Mouse (Mus musculus) heart, adult 11 months (tissue): Measurements from ENCODE around the gene Smarcad1.

ENCODE experiments used
- DNase-seq: peaks from one replicate; pipeline ENCODE4 v3.0.0; 2022

The Smarcad1 gene

DNA sequence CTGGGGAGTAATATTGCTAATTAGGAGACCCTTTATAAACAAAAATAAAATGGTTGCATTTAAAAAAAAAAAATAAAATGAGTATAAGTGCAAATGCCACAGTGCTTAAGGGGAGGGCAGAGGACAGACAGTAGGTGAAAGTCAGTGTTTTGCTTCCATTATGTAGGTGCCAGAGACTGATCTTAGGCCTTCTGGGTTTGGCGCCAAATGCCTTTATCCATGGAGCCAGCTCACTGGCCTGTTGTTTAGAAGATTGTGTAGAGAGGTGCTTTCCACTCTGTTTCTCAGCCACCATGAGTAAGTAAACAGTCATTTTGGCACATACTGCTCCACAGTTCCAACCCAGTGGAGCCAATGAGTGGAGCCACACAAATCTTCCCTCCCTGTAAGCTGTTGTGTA lies 75.2 kb downstream of the Smarcad1 start:
- DNase-seq: peak; percentile 11

DNA sequence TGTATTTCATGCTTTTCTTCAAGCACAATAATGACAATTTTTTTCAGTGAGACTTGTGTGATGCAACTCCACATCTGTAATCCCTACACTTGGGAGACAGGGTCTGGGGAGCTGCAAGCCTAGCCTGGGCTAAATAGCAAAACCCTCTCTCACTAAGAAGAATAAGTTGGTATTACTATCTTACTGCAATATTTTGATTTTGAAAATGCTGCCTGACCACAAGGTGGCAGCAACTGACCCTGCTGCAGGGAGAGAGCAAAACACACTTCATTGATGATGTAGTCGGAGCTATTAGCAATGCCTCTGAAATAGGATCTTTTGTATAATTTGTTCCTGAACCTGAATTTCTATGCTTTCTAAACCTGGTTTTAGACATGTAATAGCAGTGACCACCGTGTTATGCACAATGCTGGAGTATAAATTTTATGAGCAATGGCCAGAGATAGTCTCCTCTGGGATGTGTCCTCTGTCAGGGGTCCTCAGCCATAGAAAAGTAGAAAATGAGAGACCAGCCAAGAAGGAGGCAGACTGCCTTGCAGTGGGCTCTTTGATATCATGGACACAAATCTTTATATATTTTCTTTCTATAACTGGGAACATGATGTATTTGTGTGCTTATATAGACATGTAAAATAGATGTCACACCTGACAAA lies 83.8 kb downstream of the Smarcad1 start:
- DNase-seq: no peak

DNA sequence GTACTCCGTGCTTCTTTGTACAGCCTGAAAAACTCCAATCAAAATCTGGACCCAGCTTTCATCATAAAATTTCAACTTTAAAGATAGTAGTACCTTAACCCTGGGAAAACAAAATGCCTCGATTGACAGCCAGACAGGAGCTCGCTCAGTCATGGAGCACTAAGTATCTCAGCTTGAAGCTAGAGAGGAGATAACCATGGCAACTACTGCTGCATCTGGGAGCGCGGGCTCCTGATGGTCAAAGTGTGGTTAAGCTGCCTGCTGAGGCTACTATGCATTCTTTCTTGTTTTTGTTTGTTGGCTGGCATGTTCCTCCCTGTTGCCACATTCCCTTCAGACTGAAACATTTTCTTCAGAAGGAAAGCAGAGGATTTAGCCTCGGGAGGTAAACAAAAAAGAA lies 90.0 kb downstream of the Smarcad1 start:
- no peak for DNase-seq

DNA sequence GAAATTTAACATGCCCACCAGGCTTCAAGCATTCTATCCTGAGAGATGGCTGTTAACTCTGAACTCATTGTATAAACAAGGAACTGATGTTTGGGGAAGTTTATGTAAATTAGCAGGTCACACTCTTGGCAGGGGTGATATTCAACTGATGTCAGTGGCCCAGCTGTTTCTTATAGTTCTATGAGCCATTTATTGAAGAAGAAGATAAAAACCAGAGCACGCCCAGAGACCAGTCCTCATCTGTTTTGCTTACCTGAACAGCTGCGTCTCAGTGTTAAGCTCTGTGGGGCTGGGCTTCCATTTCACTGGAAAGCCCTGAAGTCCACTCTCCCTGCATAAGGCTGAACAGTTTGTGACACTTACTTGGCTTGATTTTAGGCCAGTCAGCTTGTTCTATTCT lies 95.4 kb downstream of the Smarcad1 start:
- peak; percentile 78 for DNase-seq

DNA sequence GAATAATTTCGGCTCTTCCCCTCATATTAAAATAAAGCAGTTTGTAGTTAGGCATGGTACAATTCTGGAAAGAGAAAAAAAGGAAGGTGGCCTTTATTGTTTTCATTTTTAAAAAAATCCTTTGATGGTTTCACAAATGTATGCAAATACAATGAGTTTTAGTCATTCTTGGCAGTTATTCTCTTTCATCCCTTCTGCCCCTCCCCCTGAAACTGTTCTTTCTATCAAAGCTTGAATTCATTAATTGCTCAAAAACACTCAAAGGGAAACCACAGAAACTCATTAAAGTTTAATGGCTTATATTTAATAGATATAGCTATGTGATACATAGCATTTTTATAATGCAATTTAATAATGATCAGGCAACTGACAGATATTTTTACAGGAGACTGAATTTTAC lies 95.9 kb downstream of the Smarcad1 start:
- no peak for DNase-seq

DNA sequence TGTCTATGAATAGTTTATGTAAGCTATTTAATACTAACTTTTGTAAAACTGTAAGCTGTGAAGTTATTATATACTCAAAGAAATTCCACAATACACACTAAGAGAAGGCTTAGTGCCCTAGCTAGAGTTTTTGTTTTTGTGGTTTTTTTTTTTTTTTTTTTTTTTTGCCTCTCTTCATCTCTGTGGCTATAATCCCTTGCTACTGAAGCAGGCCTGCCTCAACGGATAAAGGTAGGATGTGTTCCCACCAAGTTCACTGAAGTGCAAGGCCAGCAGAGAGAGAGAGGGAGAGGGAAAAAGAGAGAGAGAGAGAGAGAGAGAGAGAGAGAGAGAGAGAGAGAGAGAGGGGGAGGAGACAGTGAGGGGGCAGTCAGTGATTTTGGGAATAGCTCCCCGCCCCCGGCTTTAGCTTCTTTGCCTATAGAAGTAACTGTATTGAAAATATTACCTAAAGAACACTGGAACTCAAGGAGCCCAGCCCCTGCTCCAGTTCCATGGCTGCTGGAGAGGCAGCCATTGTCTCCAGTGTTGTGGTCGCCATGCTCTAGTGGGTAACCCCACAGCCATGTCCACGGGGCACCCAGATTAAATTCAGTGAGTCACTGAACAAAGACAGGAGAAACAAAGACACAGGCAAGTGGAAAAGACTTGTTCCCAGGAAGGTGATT lies 97.8 kb downstream of the Smarcad1 start:
- peak; percentile 77 for DNase-seq

- peak; percentile 18 for DNase-seq
Measured at GRCm38 (mm10) chr6:65140750-65141243, 98.4 kb downstream of the Smarcad1 start.

GRCm38 (mm10) chr6:65142316-65142715 lies 99.9 kb downstream of the Smarcad1 start:
- DNase-seq: peak; percentile 43

- DNase-seq: peak; percentile 94
Measured at GRCm38 (mm10) chr6:65144621-65145205, 102.3 kb downstream of the Smarcad1 start, which contains the start of gene Hpgds. TSS of gene Hpgds (minus strand) at chr6:65144908.

DNA sequence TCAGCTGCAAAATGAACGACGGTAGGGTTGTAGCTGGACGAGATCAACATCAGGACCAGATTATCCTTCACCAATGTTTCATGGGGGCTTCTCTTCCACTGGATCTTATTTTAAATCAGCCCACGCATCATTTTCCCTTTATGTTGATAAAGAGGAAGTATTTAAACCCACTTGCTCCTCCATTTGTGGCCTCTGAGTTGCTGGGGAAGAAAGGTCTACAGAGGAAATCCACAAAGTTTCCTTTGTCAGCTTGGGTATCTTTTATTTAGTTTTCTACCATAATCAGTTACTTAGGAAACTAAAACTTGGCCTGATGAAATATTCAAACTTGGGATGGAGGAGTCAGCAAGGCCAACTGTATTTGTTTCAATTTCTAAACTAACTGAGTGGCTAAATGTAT lies 104.0 kb downstream of the Smarcad1 start:
- DNase-seq: peak; percentile 61

DNA sequence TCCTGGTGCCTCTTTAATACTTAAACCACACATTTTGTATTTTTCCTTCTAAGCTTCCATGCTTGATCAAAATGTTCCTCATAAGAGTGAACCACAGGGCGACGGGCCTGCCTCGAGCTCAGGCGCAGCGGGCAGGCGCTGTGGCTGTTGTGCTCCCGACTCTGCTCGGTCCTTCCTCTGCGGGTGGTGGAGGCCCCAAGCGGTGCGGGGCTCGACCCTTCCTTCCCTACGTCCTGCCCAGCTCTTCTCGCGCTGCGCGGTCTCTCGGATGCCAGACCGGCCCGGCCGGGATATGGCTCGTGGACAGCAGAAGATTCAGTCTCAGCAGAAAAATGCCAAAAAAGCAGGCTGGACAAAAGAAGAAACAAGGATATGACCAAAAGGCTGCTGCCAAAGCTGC lies 108.3 kb downstream of the Smarcad1 start:
- no peak for DNase-seq

DNA sequence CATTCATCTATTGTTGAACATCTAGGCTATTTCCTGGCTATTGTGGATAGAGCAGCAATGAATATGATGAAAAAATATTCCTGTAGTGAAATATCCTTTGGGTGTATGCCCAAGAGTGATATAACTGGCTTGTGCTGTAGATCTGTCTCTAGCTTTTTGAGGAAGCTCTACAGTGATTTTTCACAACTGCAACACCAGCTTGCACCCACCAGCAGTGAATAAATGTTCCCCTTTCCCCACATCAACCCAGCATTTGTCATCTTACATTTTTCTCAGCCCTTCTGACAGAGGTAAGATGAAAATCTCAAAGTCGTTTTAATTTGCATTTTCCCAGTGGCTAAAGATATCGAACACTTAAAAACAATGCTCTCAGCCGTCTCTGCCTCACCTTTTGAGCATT lies 111.2 kb downstream of the Smarcad1 start:
- no peak for DNase-seq

DNA sequence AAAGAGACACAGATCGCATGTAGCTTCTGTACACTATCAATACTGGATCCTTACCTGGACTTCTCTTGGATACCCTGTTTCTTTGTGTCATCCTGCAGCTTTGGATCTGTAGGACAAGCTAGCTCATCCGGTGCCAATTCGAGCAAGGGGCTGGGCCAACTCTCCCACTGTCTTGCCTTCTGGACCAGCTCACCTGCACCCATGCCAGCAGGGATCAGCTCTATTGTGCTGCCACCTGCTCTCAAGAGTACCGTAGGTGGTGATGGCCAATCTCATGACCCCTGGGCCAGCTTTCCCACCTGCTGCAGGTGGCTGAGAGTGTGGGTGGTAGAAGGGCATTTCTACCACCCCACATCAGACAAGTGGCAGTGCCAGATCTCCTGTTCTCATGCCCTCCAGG lies 114.7 kb downstream of the Smarcad1 start:
- no peak for DNase-seq

DNA sequence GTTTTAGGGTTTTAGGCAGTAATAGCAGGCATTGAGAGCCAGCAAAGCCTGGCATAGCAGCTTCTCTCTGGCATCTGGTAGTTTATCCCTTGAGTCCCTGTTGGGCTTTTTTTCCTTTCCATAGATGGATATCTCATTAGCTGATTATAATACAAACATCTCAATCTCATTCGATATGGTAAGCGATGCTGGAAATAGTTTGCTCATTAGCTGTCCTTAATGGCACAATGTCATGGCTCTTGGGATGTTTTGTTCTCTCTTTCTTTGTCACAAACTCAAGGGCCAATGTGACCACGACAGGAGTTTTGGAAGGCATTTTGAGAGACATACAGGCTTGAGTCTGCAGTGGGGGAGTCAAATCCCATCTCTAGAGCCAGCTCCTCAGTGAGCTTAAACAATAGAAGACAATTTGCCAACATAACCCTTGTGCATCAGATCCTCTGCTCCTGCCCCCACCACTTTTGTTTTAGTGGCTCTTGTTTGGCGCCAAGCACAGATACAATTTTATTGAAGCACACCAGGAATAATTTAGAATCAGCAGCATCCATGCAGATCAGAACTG lies 117.1 kb downstream of the Smarcad1 start:
- DNase-seq: no peak

GRCm38 (mm10) chr6:65164137-65164536 lies 121.8 kb downstream of the Smarcad1 start:
- peak; percentile 88 for DNase-seq

DNA sequence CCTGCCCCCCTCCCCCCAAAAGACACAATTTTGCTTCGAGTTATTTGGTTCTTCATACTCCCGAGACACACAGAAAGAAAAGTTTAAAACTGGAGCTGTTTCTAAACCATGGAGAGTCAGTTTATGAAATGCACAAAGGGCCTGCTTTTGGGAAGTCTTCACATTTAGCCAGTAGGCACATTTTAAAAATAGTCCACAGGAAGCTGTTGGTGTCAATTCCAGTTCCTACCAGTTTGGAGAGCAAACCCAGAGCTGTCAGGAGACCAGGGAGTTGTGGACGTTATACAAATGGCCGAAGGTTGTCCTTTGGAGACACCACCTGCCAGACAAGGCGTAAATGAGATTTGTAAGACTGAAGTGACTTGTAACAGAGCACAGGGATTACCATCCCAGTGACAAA lies 122.6 kb downstream of the Smarcad1 start:
- DNase-seq: peak; percentile 90
